Mouse (Mus musculus): ENCODE data around the gene Shisal2b.

- TF ChIP-seq CTCF (IDR thresholded peaks at IDR 0.05; ENCODE audit: low read depth, low read length) (no peak), TAL1 (conservative IDR thresholded peaks at IDR 0.05; ENCODE audit: low read depth, low read length) (no peak), POLR2AphosphoS5 (IDR thresholded peaks at IDR 0.05; ENCODE audit: insufficient replicate concordance, low read depth, low read length) (no peak), GATA1 (IDR thresholded peaks at IDR 0.05; ENCODE audit: borderline replicate concordance, low read length) (no peak)
Measured at GRCm38 (mm10) chr13:104843295-104844089, 20.2 kb downstream of the Shisal2b start.
